Mouse (Mus musculus): ENCODE measurements around the gene H2-Q7. TPM values are rescaled to one million over a fixed set of nuclear protein-coding genes. Genes with fewer than 3 reads are reported as not detected.
"Not testable (repeated sequence)": the region's sequence is repeated elsewhere in the genome, so short reads cannot be mapped to it uniquely, and the experiment has no call there.

The H2-Q7 gene
- 3.7 and 5.9 TPM in 2 replicates for polyA plus RNA-seq (2015; fragmentation: Nextera tagmentation; extraction: Ambion mirVana)

DNA sequence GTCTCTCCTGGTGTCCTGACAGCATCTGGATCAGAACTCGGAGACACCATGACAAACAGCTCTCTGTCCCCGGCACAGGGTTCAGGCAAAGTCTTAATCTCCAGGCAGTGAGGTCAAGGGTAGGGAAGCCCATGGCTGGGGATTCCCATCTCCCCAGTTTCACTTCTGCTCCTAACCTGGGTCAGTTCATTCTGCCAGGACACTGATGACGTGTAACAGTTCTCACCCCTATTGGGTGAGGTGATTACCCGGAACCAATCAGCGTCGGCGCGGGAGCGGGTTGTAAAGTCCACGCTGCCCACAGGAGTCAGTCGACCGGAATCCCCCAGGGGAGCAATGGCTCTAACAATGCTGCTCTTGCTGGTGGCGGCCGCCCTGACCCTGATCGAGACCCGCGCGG lies at the start of gene H2-Q7:
H2-Q7 (plus strand) TSS at position 271 of the 400 bp plus-strand sequence.
- not testable (repeated sequence) for H3K27ac ChIP-seq (ENCODE audit: low read length); H3K27me3 ChIP-seq (ENCODE audit: control insufficient read depth, insufficient read depth, low read length); H3K4me1 ChIP-seq (ENCODE audit: control insufficient read depth, insufficient read depth, low read length); H3K9me3 ChIP-seq (replicated peaks; ENCODE audit: control insufficient read depth, low read length); H3K36me3 ChIP-seq (ENCODE audit: control insufficient read depth, insufficient read depth)
- H3K4me3 ChIP-seq (ENCODE audit: low read length), result peak within 1 kb of the TSS; percentile 55
- peak within 1 kb of the TSS; percentile 86 for H3K4me2 ChIP-seq (ENCODE audit: low read depth, low read length)
- peak within 1 kb of the TSS; percentile 65 for H3K9ac ChIP-seq (ENCODE audit: low read length)
- ATAC-seq (replicated peaks; ENCODE audit: extremely low read depth, insufficient read depth, low FRiP score), result peak; percentile 86
- 3% methylated on average over 18 of the region's 18 CpGs for WGBS

DNA sequence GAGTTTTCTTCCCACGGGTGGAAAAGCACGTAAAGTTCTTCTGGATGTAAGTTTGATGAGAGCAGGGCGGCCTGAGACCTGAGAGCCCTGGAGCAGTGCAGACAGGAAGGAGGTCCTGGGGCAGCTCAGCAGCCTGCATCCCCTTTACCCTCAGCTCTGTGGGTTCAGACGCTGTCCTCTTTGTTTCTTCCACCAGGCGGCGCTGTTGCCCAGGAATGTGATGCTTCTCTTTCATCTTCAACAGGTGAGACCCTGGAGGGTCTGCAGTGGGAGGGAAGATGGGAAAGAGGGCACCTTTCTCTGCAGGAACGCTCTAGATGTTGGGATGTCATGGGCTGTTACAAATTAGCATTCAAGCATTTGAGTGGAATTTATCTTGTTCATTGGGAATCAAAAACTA lies 49.2 kb upstream of the H2-Q7 start:
- not testable (repeated sequence) for H3K36me3 ChIP-seq (ENCODE audit: control insufficient read depth, insufficient read depth); H3K4me2 ChIP-seq (ENCODE audit: low read depth, low read length); ATAC-seq (replicated peaks; ENCODE audit: extremely low read depth, insufficient read depth, low FRiP score); H3K27me3 ChIP-seq (ENCODE audit: control insufficient read depth, insufficient read depth, low read length); H3K4me3 ChIP-seq (ENCODE audit: low read length); H3K27ac ChIP-seq (ENCODE audit: low read length); H3K9me3 ChIP-seq (replicated peaks; ENCODE audit: control insufficient read depth, low read length); H3K4me1 ChIP-seq (ENCODE audit: control insufficient read depth, insufficient read depth, low read length); H3K9ac ChIP-seq (ENCODE audit: low read length)
- WGBS, result 6% methylated on average over 7 of the region's 7 CpGs

DNA sequence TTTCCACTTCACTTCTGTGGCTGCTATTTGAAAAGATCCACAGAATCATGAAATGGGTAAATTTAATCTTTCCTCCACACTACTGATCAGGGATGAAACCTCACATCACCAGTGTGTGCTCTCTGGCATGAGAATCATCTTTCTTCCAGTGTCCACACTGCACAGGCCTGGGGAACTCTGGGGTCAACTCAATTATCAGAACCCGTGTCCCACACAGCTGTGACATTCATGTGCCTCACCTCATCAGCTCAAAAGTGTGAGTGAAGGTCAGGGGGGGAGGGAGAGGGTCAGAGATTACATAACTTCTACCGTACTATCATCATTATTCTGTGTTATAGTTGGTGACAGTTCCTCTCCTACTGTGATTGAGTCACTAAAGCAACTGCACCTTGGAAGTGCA lies 46.3 kb upstream of the H2-Q7 start:
- H3K9ac ChIP-seq (ENCODE audit: low read length); H3K36me3 ChIP-seq (ENCODE audit: control insufficient read depth, insufficient read depth); H3K4me2 ChIP-seq (ENCODE audit: low read depth, low read length); H3K4me3 ChIP-seq (ENCODE audit: low read length); H3K9me3 ChIP-seq (replicated peaks; ENCODE audit: control insufficient read depth, low read length); H3K27ac ChIP-seq (ENCODE audit: low read length); H3K27me3 ChIP-seq (ENCODE audit: control insufficient read depth, insufficient read depth, low read length); H3K4me1 ChIP-seq (ENCODE audit: control insufficient read depth, insufficient read depth, low read length); ATAC-seq (replicated peaks; ENCODE audit: extremely low read depth, insufficient read depth, low FRiP score): not testable (repeated sequence)
- 53% methylated on average over 2 of the region's 2 CpGs for WGBS

DNA sequence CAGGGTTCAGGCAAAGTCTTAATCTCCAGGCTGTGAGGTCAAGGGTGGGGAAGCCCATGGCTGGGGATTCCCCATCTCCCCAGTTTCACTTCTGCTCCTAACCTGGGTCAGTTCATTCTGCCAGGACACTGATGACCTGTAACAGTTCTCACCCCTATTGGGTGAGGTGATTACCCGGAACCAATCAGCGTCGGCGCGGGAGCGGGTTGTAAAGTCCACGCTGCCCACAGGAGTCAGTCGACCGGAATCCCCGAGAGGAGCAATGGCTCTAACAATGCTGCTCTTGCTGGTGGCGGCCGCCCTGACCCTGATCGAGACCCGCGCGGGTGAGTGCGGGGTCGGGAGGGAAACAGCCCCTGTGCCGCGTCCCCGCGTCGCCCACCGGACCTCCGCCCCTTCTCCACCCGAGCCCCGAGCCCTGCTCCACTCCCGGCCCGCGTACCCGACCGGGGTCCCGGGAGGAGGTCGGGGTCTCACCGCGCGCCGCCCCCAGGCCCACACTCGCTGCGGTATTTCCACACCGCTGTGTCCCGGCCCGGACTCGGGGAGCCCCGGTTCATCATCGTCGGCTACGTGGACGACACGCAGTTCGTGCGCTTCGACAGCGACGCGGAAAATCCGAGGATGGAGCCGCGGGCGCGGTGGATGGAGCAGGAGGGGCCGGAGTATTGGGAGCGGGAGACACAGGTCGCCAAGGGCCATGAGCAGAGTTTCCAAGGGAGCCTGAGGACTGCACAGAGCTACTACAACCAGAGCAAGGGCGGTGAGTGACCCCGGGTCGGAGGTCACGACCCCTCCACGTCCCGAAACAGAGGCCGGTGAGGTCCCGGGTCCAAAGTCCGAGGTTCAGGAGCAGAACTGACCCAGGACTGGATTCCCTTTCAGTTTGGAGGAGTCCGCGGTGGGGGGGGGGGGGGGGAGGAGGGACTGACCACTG lies 44.8 kb upstream of the H2-Q7 start:
- H3K4me1 ChIP-seq (ENCODE audit: control insufficient read depth, insufficient read depth, low read length); H3K9ac ChIP-seq (ENCODE audit: low read length); H3K36me3 ChIP-seq (ENCODE audit: control insufficient read depth, insufficient read depth); H3K27me3 ChIP-seq (ENCODE audit: control insufficient read depth, insufficient read depth, low read length); H3K27ac ChIP-seq (ENCODE audit: low read length); H3K9me3 ChIP-seq (replicated peaks; ENCODE audit: control insufficient read depth, low read length): not testable (repeated sequence)
- WGBS, result 3% methylated on average over 53 of the region's 75 CpGs
- peak overlapping the region; percentile 40 for H3K4me3 ChIP-seq (ENCODE audit: low read length)
- peak overlapping the region; percentile 55 for H3K4me2 ChIP-seq (ENCODE audit: low read depth, low read length)
- 0 out of 2 replicates have a peak, but pooled peaks have one; percentile 37 for ATAC-seq (replicated peaks; ENCODE audit: extremely low read depth, insufficient read depth, low FRiP score)

DNA sequence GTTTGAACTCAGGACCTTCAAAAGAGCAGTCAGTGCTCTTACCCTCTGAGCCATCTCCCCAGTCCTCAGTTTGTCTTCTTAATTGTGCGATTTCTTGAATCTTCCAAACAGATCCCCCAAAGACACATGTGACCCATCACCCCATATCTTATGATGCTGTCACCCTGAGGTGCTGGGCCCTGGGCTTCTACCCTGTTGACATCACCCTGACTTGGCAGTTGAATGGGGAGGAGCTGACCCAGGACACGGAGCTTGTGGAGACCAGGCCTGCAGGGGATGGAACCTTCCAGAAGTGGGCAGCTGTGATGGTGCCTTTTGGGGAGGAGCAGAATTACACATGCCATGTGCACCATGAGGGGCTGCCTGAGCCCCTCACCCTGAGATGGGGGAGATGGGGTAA lies 42.0 kb upstream of the H2-Q7 start:
- not testable (repeated sequence) for H3K4me1 ChIP-seq (ENCODE audit: control insufficient read depth, insufficient read depth, low read length); H3K9ac ChIP-seq (ENCODE audit: low read length); H3K9me3 ChIP-seq (replicated peaks; ENCODE audit: control insufficient read depth, low read length); H3K27ac ChIP-seq (ENCODE audit: low read length); H3K4me3 ChIP-seq (ENCODE audit: low read length); H3K4me2 ChIP-seq (ENCODE audit: low read depth, low read length); H3K27me3 ChIP-seq (ENCODE audit: control insufficient read depth, insufficient read depth, low read length); H3K36me3 ChIP-seq (ENCODE audit: control insufficient read depth, insufficient read depth); ATAC-seq (replicated peaks; ENCODE audit: extremely low read depth, insufficient read depth, low FRiP score)
- 75% methylated on average over 2 of the region's 2 CpGs for WGBS

DNA sequence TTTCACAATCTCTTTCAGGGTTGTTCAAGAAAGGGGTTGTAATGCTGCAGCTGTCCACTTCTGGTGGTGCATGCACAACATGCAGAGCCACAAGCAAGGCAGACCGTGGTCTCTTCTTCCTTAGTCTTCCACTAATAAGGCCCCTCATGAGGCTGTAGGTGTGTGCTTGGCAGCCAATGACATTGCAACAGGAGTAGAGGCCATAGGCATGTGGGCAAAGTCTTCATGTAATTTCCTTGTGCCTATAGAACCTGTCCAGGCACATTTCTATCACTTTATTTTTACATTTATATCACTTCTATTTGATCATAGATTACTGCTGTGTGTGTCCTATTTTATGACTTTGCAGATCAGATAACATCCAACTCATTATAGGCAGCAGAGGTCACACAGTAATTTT lies 25.9 kb upstream of the H2-Q7 start:
- not testable (repeated sequence) for H3K9me3 ChIP-seq (replicated peaks; ENCODE audit: control insufficient read depth, low read length); H3K36me3 ChIP-seq (ENCODE audit: control insufficient read depth, insufficient read depth); H3K27me3 ChIP-seq (ENCODE audit: control insufficient read depth, insufficient read depth, low read length); H3K4me2 ChIP-seq (ENCODE audit: low read depth, low read length); ATAC-seq (replicated peaks; ENCODE audit: extremely low read depth, insufficient read depth, low FRiP score); H3K9ac ChIP-seq (ENCODE audit: low read length); H3K4me3 ChIP-seq (ENCODE audit: low read length); H3K4me1 ChIP-seq (ENCODE audit: control insufficient read depth, insufficient read depth, low read length); H3K27ac ChIP-seq (ENCODE audit: low read length)
- WGBS, result no CpG with 5 or more reads among the region's 1 CpGs

DNA sequence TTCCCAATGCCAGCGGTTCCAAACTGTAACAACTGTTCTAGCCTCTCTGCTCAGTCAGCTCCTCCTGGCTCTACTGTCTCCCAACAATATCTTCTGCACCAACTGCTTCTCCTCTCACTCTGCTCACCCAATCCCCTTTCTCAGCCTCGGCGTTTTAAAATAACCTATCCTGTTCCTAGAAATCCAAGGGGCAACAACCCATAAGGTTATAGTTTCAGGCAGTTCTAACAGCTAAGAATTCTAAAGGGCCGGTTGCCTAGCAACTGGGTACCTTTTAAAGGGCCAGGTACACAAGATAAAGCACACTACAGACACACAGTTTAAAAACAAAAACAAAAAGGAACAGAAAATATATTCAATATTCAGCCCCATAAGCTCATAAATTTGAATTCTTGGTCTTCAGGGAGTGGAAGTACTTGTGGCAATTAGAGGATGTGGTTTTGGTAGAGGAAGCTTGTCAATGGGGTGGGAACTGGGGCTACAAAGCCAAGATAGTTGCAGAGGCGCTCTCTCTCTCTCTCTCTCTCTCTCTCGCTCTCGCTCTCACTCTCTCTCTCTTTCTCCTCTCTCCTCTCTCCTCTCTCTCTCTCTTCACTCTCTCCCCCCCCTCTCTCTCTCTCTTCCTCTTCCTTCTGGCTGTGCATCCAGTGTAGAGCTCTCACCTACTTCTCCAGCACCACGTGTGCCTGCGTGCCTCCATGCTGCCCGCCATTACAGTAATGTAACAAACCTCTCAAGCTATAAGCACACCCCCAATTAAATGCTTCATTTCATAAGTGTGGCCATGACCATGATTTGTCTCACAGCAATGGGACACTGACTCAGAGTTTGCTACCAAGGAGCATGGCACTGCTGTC lies 23.5 kb upstream of the H2-Q7 start:
- not testable (repeated sequence) for H3K4me3 ChIP-seq (ENCODE audit: low read length); H3K27me3 ChIP-seq (ENCODE audit: control insufficient read depth, insufficient read depth, low read length); ATAC-seq (replicated peaks; ENCODE audit: extremely low read depth, insufficient read depth, low FRiP score); H3K9ac ChIP-seq (ENCODE audit: low read length); H3K4me1 ChIP-seq (ENCODE audit: control insufficient read depth, insufficient read depth, low read length); H3K27ac ChIP-seq (ENCODE audit: low read length); H3K9me3 ChIP-seq (replicated peaks; ENCODE audit: control insufficient read depth, low read length); H3K36me3 ChIP-seq (ENCODE audit: control insufficient read depth, insufficient read depth); H3K4me2 ChIP-seq (ENCODE audit: low read depth, low read length)
- WGBS, result 36% methylated on average over 3 of the region's 10 CpGs

DNA sequence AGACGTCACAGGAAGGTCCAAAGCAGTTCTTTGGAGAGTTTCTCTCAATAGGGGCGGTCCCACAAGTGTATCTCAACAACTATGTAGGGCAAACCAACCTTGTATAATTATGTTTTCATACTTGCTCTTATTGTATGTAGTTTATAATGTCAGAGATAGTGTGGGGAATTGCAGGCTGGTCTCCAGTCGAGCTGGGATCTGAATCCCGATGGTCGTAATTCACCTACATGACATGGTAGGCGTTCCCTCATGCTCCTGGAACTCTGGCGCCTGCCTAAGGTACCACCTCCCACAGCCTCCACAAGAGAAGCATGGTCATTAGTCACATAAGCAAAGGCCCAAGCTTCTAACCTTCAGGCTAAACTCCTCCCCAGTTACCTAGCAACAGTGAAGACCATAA lies 20.2 kb upstream of the H2-Q7 start:
- H3K4me2 ChIP-seq (ENCODE audit: low read depth, low read length), result no peak overlapping the region
- H3K27ac ChIP-seq (ENCODE audit: low read length), result no peak overlapping the region
- peaks cover 12% of the 10 kb centered on the region; the same call in 1 of the 2 replicates for H3K27me3 ChIP-seq (ENCODE audit: control insufficient read depth, insufficient read depth, low read length)
- H3K9me3 ChIP-seq (replicated peaks; ENCODE audit: control insufficient read depth, low read length), result no peaks in the 10 kb centered on the region
- H3K4me3 ChIP-seq (ENCODE audit: low read length), result no peak overlapping the region
- H3K9ac ChIP-seq (ENCODE audit: low read length), result no peak overlapping the region
- no peaks in the 10 kb centered on the region for H3K4me1 ChIP-seq (ENCODE audit: control insufficient read depth, insufficient read depth, low read length)
- ATAC-seq (replicated peaks; ENCODE audit: extremely low read depth, insufficient read depth, low FRiP score), result no peak
- H3K36me3 ChIP-seq (ENCODE audit: control insufficient read depth, insufficient read depth), result no peaks in the 10 kb centered on the region
- WGBS, result 74% methylated on average over 7 of the region's 7 CpGs

DNA sequence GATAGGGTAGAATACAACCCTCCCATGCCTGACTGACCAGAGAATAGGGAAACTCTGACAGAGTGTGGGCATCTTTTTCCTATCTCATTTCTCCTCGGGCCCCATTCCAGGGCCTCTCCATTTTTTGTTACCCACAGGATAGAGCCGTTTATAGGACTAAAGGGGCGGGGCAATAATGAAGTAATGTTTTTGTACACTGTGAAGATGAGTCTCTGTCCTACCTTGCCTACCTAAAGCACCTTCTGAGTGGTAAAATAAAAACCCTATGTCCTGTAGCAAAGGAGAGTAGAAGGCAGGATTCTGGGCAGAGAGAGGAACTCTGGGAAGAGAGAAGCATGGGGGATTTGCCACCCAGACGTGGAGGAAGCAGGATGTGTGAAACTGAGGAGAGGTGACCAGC lies 19.4 kb upstream of the H2-Q7 start:
- H3K4me3 ChIP-seq (ENCODE audit: low read length); H3K36me3 ChIP-seq (ENCODE audit: control insufficient read depth, insufficient read depth); H3K9ac ChIP-seq (ENCODE audit: low read length); ATAC-seq (replicated peaks; ENCODE audit: extremely low read depth, insufficient read depth, low FRiP score); H3K4me1 ChIP-seq (ENCODE audit: control insufficient read depth, insufficient read depth, low read length); H3K9me3 ChIP-seq (replicated peaks; ENCODE audit: control insufficient read depth, low read length); H3K4me2 ChIP-seq (ENCODE audit: low read depth, low read length); H3K27ac ChIP-seq (ENCODE audit: low read length): not testable (repeated sequence)
- peaks cover 14% of the 10 kb centered on the region; the same call in 1 of the 2 replicates for H3K27me3 ChIP-seq (ENCODE audit: control insufficient read depth, insufficient read depth, low read length)
- WGBS, result 48% methylated on average over 4 of the region's 4 CpGs

Data from heart, embryonic 16.5 days (tissue).